Mouse (Mus musculus) liver, adult 2 months (tissue): Measurements from ENCODE around the gene Dlx1. TPM values are rescaled to one million over a fixed set of nuclear protein-coding genes. Genes with fewer than 3 reads are reported as not detected.

Experiments
- DNase-seq: peaks from one replicate; pipeline ENCODE4 v3.0.0-alpha.2; 2011; ENCODE audit warnings: low read depth, low spot score; ENCODE audit errors: extremely low read depth
- H3K27ac ChIP-seq: fragments of 200-500 bp; replicated peaks from 2 replicates; pipeline ENCODE4 v1.5.1; 2012; ENCODE audit warnings: low read depth, mild to moderate bottlenecking, control low read depth, inconsistent platforms, low read length; ENCODE audit not compliant: insufficient read depth
- H3K27me3 ChIP-seq: fragments of 200-500 bp; 2 replicates; pipeline ENCODE4 v1.6.1; 2012; ENCODE audit warnings: mild to moderate bottlenecking, moderate library complexity, low read length, inconsistent platforms; ENCODE audit not compliant: control insufficient read depth, insufficient read depth
- H3K36me3 ChIP-seq: fragments of 200-500 bp; 2 replicates; pipeline ENCODE4 v1.6.1; 2012; ENCODE audit warnings: low read length, inconsistent platforms; ENCODE audit not compliant: control insufficient read depth, insufficient read depth
- H3K4me1 ChIP-seq: fragments of 200-500 bp; 2 replicates; pipeline ENCODE4 v1.6.1; 2011; ENCODE audit warnings: low read length; ENCODE audit not compliant: control insufficient read depth, insufficient read depth
- H3K4me3 ChIP-seq: fragments of 200-500 bp; 2 replicates; pipeline ENCODE4 v1.5.1; 2011; ENCODE audit warnings: low read depth, mild to moderate bottlenecking, control low read depth, low read length, moderate library complexity; ENCODE audit not compliant: insufficient read depth
- H3K79me2 ChIP-seq: fragments of 200-500 bp; 2 replicates; pipeline ENCODE4 v1.6.1; 2012; ENCODE audit warnings: inconsistent platforms, mild to moderate bottlenecking, low read length, moderate library complexity; ENCODE audit not compliant: control insufficient read depth, insufficient read depth
- H3K9ac ChIP-seq: fragments of 200-500 bp; 2 replicates; pipeline ENCODE4 v1.6.1; 2012; ENCODE audit warnings: low read depth, mild to moderate bottlenecking, control low read depth, inconsistent platforms, low read length
- CTCF ChIP-seq: fragments of 200-500 bp; IDR thresholded peaks from 2 replicates; pipeline ENCODE4 v1.5.1; 2011; ENCODE audit warnings: low read depth, low read length, control low read depth
- POLR2A ChIP-seq: fragments of 200-500 bp; IDR thresholded peaks from 2 replicates; pipeline ENCODE4 v1.6.1; 2011; ENCODE audit warnings: low read length, control low read depth; ENCODE audit not compliant: insufficient read depth; ENCODE audit errors: extremely low read depth
- WGBS: fragments of 180-500 bp; shearing (Covaris S2); methylation state at CpG from one replicate; pipeline ENCODE4 v1.1.7; 2018; 5-methylcytosine and 5-hydroxymethylcytosine counted together
- polyA plus RNA-seq: library from polyadenylated mRNA; depleted of rRNA; stranded (reverse); fragments of >200 nt; gene quantifications from 2 replicates; pipeline ENCODE4 v1.2.3, GENCODE M21; 2012
- total RNA-seq: library from RNA; depleted of rRNA; stranded (reverse); fragments of >200 nt; gene quantifications from 2 replicates; pipeline ENCODE4 v1.2.3, GENCODE M21; 2014

Gene Dlx1
- total and polyA plus RNA-seq, 2 experiments, result not detected

DNA sequence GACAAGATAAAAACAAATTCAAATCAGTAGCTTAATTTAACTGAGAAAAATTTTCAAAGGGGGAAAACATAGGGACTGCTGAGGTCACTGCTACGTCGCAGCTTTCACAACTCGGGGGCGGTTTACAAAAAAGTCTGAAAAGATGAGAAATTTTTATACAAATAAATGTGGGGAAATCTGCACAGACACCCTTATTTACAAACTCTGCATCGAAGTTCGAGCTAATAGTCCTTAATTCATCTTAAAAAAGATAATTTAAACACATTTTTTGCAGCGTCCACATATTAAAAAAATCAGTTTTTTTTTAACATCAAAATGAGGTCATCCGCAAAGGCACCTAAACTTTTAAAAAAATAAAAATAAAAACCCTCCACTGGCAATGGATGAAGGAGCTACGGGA lies 15.6 kb downstream of the Dlx1 start:
- TF ChIP-seq POLR2A (no peak), CTCF (no peak)
- Histone ChIP-seq H3K36me3 (no peaks in the 10 kb centered on the region), H3K27me3 (peaks cover 56% of the 10 kb centered on the region), H3K9ac (no peak overlapping the region), H3K79me2 (no peaks in the 10 kb centered on the region), H3K27ac (no peak overlapping the region), H3K4me1 (no peaks in the 10 kb centered on the region; the same call in 1 of the 2 replicates), H3K4me3 (no peak overlapping the region)
- no peak for DNase-seq
- 8% methylated on average over 9 of the region's 9 CpGs for WGBS

DNA sequence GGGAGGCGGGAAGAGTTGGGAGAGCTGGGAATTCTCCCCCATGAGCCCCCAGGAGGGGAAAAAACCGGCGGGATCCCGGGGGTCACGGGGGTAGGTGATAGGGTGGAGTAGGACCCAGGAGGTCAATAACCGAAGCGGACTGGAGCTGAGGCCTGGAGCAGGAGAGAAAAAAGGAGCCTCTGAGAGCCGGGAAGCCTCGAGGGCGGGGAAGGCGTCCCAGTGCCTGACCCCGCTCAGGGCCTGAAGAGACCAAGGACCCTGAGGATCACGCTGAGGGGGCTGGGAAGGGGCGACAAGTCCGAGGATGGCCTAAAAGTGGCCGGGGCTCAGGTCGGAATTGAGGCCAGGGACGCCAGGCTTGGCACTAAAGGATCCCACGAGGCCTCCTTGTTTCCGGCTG lies 16.0 kb downstream of the Dlx1 start:
- no peaks in the 10 kb centered on the region; the same call in 1 of the 2 replicates for H3K4me1 ChIP-seq
- H3K9ac ChIP-seq, result no peak overlapping the region
- H3K36me3 ChIP-seq, result no peaks in the 10 kb centered on the region
- 9% methylated on average over 20 of the region's 20 CpGs for WGBS
- no peak for DNase-seq
- TF ChIP-seq POLR2A, result no peak
- no peak for TF ChIP-seq CTCF
- no peak overlapping the region for H3K4me3 ChIP-seq
- H3K27ac ChIP-seq, result no peak overlapping the region
- no peaks in the 10 kb centered on the region for H3K79me2 ChIP-seq
- H3K27me3 ChIP-seq, result peaks cover 54% of the 10 kb centered on the region

DNA sequence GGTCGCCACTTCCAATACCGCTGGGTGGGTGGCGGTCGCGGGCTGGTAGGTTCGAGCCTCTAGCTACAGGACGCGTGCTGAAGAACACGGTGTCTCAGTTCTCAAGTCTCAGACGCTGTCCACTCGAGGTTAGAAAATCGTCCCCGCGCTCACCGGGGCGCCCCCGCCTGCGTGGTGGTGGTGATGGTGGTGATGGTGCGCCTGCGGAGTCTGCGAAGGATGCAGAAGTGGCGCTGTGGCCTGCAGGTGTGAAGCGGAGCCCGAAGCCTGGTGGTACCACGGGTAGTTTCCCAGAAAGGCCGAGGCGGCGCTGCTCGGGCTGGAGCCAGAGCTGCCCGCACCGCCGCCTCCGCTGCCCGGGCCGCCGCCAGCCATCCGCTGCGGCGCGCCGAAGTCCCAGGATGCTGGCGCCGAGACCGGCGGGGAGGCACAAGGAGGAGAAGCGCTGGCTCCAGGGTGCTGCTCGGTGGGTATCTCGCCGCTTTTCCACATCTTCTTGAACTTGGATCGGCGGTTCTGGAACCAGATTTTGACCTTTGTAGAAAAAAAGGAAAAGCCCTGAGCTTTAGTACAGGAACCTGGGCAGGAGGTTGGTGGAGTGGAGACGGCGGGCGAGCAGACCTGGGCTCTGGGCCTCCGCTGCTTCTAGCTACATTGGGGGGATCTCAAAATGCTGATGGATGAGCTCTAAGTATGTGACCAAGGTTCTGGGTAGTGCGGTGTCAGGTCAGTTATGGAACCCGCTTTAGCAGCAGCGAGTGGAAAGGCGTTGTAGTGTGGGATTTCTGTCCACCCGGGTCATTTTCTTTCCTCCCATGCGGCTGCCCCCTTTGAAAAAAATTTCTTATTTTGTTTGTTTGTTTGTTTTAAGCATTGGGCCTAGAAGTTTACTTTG lies 16.7 kb downstream of the Dlx1 start:
- Histone ChIP-seq H3K27ac (no peak overlapping the region), H3K4me1 (no peaks in the 10 kb centered on the region; the same call in 1 of the 2 replicates), H3K4me3 (no peak overlapping the region), H3K27me3 (peaks cover 50% of the 10 kb centered on the region), H3K79me2 (no peaks in the 10 kb centered on the region), H3K9ac (no peak overlapping the region), H3K36me3 (no peaks in the 10 kb centered on the region)
- TF ChIP-seq POLR2A, result no peak
- TF ChIP-seq CTCF, result no peak
- no peak for DNase-seq
- 5% methylated on average over 61 of the region's 61 CpGs for WGBS

DNA sequence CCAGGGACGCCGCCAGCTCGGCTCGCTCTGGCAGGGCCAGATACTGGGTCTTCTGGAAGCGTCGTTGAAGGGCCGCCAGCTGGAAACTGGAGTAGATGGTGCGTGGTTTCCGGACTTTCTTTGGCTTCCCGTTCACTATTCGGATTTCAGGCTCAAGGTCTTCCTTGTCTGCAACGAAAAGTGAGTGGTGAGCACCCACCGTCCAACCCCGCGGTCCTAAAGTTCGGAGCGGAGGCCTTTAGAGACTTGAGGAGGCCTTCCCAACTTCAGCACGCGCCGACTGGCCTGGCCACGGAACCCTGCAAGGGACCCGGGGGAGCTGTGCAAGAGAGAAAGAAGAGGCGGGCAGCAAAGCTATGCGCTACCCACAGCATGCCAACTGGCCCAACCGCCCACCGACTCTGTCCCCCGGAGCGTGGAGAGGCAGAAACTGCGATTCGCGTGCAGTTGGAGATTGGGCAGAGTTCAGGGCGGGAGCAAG lies 17.5 kb downstream of the Dlx1 start:
- 6% methylated on average over 32 of the region's 32 CpGs for WGBS
- H3K4me3 ChIP-seq, result no peak overlapping the region
- no peak overlapping the region for H3K27ac ChIP-seq
- no peaks in the 10 kb centered on the region for H3K36me3 ChIP-seq
- no peaks in the 10 kb centered on the region for H3K79me2 ChIP-seq
- TF ChIP-seq POLR2A (no peak), CTCF (no peak)
- H3K9ac ChIP-seq, result no peak overlapping the region
- peaks cover 47% of the 10 kb centered on the region for H3K27me3 ChIP-seq
- no peaks in the 10 kb centered on the region; the same call in 1 of the 2 replicates for H3K4me1 ChIP-seq
- no peak for DNase-seq

DNA sequence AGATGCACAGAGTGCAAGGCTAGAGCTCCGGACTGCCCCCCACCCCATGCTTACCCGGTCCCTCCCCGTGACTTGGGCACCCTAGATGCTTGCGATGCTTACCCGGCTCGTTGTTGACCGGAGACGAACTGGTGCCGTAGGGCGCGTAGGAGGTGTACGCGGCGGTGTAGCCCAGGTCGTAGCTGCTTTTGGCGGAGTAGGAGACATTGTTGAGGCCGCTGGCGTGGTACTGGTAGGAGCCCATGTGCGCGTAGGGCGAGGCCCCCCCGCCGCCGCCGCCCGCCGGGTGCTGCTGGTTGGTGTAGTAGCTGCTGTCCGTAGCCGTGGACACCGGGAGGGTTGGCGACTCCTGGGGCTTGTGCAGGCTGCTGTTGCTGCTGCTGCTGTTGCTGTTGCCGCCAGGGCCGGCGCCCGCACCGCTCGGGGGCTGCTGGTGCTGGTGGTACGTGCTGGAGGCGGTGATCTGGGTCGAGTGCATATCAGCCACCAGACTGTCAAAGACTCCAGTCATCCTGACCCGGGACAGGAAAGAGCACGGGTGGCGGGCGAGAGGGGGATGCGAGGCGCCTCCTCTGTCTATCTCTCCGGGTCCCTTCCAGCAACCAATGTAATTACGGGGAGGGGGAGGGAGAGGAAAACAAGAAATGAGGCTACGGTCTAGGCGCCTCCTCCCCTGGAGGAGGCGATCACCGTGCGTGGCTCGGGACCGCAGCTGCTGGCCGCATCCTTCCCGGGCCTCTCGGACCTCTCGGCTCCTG lies 18.1 kb downstream of the Dlx1 start:
- 4% methylated on average over 59 of the region's 59 CpGs for WGBS
- no peaks in the 10 kb centered on the region for H3K79me2 ChIP-seq
- no peak overlapping the region for H3K27ac ChIP-seq
- peaks cover 45% of the 10 kb centered on the region for H3K27me3 ChIP-seq
- no peak for DNase-seq
- no peak for TF ChIP-seq POLR2A
- TF ChIP-seq CTCF, result no peak
- no peaks in the 10 kb centered on the region for H3K36me3 ChIP-seq
- H3K9ac ChIP-seq, result no peak overlapping the region
- H3K4me3 ChIP-seq, result peak overlapping the region; percentile 9; the same call in 1 of the 2 replicates
- H3K4me1 ChIP-seq, result no peaks in the 10 kb centered on the region; the same call in 1 of the 2 replicates
